Mouse (Mus musculus): ENCODE data around the gene Ghdc.

The Ghdc gene

DNA sequence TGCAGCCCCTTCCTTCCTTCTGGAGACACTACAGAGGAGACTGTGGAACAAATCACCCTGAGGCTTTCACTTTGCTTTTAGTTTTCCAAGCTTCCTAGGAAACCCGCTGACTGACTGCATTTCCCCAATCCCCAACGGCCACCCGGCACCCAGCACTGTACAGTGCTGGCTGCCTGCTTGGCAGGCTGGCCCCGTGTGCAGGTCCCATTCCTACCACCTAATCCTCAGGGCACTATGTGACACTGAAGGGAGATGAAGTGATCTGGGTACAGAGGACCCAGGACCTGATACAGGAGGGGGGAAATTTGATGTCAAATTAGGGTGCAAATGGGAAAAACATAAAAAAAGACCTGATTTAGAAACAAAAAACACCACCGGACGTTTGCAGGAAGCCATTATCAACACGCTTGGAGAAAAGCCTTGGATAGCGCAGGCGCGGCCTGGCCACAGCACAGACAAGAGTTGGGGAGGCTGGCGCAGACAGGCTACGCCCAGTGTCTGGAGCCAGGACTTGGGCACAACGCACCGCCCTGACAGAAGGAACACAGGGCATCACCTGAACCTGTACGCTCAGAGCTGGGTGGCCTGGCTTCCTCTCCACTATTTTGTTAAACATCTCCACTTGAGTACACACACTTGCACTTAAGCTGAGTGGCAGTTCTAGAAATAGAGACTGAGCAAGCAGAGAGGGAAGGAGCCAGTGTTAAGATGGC is 11.2 kb upstream of the Ghdc start:
- no peak for DNase-seq

DNA sequence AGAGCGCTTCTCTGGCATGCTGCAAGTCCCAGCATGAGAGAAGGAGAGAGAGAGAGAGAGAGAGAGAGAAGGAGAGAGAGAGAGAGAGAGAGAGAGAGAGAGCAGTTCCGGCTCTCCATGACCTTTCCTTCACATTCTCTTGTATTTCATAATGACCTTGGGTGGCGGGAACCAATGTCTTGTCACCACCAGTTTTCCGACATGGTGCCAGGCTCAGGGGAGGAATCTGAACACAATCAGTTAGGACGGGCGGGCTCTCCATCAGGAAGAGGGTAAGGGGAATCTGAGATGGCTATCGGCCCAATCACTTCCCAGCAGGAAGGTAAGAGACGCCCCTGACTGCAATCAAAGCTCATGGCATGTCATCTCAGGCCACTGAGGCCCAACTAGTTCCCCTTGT is 9.5 kb upstream of the Ghdc start:
- no peak for DNase-seq

DNA sequence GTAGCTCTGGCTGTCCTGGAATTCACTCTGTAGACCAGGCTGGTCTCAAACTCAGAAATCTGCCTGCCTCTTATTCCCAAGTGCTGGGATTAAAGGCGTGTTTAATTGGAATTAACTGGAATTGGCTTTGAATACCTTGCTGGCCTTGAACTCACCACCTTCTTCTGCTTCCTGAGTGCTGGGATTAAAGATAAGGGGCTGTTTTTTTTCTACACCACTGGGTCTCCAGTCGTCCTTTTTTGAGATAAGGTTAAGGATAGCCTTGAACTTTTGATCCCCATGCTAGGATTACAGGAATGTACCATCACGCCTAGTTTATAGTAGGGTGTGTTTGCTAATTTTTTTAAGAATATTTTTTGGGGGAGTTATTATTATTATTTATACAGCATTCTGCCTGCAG is 7.3 kb upstream of the Ghdc start:
- no peak for DNase-seq

- no peak for DNase-seq
Measured at GRCm38 (mm10) chr11:100775921-100776320, 5.2 kb upstream of the Ghdc start.

- DNase-seq: no peak
Measured at GRCm38 (mm10) chr11:100774261-100774660, 3.5 kb upstream of the Ghdc start.

GRCm38 (mm10) chr11:100769980-100770379 is 777 bp downstream of the Ghdc start:
- DNase-seq: no peak

- DNase-seq: no peak
Measured at GRCm38 (mm10) chr11:100767871-100768270, 2.9 kb downstream of the Ghdc start.

DNA sequence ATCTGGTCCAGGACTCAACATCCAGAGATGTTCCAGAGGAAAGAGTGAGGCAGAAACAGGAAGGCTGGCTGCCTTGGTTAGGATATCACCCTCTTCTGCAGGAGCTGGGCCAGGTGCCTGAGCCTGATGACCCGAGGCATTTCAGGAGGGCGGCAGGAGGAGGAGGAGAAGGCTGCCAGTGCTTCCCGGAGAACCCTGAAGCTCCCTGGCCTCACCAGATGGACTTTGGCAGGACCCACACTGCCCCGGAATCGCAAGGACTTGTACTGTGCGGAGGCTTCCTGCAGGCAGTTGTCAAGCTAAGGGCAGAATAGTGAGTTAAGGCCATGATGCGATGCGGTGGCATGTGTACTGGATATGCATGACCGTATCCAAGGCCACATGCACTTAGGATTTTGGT is 4.0 kb downstream of the Ghdc start:
- DNase-seq: no peak

DNA sequence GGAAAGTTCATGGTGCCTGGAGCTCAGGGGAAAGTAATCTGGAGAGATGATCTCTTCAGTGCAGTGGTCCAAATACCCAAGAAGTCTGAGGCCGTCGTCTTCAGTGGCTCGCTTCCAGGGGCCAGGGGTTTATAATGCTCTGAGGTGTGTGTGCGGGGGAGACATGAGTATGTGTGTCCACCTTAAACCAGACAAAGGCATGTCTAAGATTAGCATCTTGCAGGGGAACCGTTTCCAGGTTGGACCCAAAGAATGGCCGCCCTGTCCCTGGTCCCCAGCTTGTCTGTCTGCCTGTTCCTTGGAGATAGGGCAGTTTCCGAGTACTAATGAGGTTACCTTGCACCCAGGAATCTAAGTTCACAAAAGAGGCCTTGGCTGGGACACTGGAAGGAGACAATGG is 7.9 kb downstream of the Ghdc start, which contains the start of gene Hcrt:
TSS of gene Hcrt (minus strand) at position 101 of the 400 bp plus-strand sequence.
- no peak for DNase-seq

- peak; percentile 90 for DNase-seq
Measured at GRCm38 (mm10) chr11:100761547-100762045, 9.2 kb downstream of the Ghdc start.

GRCm38 (mm10) chr11:100759611-100760233 is 11.0 kb downstream of the Ghdc start, which contains the start of gene Kcnh4:
Gene Kcnh4 (minus strand): TSS chr11:100759942.
- peak; percentile 45 for DNase-seq

DNA sequence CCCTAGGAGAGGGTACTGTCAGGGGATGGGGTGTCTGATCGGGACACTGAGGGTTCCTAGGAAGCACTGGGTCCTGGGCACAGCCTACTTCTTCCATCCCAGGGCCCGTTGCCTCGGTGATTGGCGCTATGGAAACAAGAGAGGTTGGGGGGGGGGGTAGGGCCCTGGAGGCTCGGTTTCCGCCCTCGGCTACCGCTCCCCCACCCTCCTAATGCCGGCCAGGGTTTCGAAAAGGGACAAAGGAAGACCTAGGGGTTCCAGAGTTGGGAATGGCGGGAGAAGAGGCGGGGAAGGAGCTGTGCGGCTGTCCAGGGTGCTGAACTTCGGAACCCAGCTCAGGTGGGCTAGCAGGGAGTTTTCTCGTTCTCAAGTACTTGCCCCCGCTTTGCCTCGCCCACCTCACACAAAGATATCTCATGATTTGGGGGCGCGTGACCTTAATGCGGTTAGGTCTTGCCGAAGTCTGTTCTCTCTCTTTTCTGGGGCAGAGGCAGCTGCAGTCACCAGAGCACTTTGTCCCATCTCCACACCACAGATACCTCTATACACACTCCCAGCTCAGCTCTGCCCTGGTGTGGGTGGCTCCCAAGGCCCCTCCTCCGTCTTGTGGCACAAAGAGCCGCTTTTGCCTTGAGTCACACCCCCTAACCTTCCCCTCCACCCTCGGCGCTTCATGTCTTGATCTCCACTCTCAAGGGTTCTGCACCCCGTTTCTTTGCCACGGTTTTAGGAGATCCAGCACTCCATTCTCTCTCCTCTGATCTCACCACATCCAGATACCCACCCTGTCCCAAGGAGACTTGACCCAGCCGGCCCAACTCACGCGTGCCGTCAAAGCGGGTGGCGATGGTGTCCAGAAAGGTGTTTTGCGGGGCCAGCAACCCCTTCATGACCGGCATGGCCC is 11.8 kb downstream of the Ghdc start:
- DNase-seq: peak; percentile 80

DNA sequence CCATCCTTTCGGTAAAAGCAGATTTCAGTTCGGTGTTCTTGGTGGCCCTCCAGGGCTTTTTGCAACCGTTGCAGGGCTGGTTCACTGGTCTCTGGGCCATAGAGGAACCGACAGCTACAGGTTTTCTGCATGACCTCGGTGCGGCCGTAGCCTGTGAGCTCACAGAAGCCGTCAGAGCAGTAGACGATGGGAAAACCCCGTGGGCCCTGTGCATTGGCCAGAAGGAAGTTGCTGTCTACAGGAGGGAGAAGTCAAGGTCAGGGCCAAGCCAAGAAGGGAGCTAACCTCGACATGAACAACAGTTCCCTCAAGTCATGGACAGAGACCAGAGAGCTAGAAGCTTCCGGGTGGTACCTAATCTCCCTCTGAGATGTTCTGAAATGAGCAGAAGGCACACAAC is 13.2 kb downstream of the Ghdc start:
- no peak for DNase-seq

- DNase-seq: no peak
Measured at GRCm38 (mm10) chr11:100756476-100756875, 14.3 kb downstream of the Ghdc start.

- DNase-seq: no peak
Measured at GRCm38 (mm10) chr11:100754693-100755057, 16.1 kb downstream of the Ghdc start.

- no peak for DNase-seq
Measured at GRCm38 (mm10) chr11:100754021-100754692, 16.6 kb downstream of the Ghdc start.

DNA sequence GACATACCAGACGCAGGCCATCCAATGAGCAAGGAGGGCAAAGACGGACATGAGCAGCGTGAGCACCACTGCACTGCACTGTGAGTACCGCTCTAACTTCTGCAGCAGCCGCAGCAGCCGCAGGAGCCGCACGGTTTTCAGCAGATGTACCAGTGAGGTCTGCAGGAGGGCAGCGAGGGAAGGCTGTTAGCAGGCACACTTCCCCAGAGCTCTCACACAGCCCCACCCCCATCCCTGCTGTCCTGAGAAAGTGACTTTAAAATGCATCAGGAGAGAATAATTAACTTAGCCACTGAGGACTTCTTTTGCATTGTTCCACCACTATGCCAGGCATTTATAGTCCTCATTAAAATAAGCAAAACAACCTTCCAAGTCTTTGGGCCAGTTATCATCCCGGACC is 18.5 kb downstream of the Ghdc start:
- DNase-seq: peak; percentile 39

DNA sequence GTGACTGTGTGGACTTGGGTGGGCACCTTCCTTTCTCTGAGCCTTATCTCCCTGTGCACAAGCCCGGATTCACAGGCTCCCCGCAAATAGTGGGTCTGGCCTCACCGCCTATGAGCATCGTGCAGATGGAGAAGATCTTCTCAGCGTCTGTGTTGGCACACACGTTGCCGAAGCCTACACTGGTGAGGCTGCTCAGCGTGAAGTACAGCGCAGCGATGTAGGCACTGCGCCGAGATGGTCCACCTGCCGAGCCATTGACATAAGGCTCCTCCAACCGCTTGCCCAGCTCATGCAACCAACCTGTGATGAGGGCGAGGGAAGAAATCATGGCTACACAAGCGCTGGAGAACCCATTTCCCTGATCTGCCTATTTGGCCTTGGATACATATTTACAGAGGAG is 20.6 kb downstream of the Ghdc start:
- no peak for DNase-seq

- no peak for DNase-seq
Measured at GRCm38 (mm10) chr11:100749469-100749868, 21.3 kb downstream of the Ghdc start.

- DNase-seq: no peak
Measured at GRCm38 (mm10) chr11:100748620-100749019, 22.1 kb downstream of the Ghdc start.

GRCm38 (mm10) chr11:100747114-100747513 is 23.6 kb downstream of the Ghdc start:
- no peak for DNase-seq

- DNase-seq: no peak
Measured at GRCm38 (mm10) chr11:100746546-100746945, 24.2 kb downstream of the Ghdc start.

- peak; percentile 68 for DNase-seq
Measured at GRCm38 (mm10) chr11:100745085-100745484, 25.7 kb downstream of the Ghdc start.

All from kidney, postnatal 10 days (tissue).